ENCODE assay signal across 9 mouse cellular contexts in genomic region chr9:57811793-57812733, GRCm38 (mm10). TPM values are rescaled to one million over a fixed set of nuclear protein-coding genes. Genes with fewer than 3 reads are reported as not detected.
DNase-seq lines count a peak whose midpoint lies in the region; ATAC-seq and TF ChIP-seq lines count a peak whose summit lies in the region.
"Had no signal": no experiment of that assay in that cellular context is flagged by ENCODE, and none has a peak within 500 bp of the region (broad histone marks: within the 10 kb centered on the region; RNA-seq: fewer than 3 reads in every experiment).

No protein-coding gene starts in this region.

- 52% methylated on average over 8 of the region's 8 CpGs for WGBS in kidney, adult 2 months
- 30% methylated on average over 8 of the region's 8 CpGs for WGBS in embryonic facial prominence, embryonic 10.5 days
- 40% methylated on average over 8 of the region's 8 CpGs for WGBS in hindbrain, embryonic 10.5 days
- 31% methylated on average over 8 of the region's 8 CpGs for WGBS in neural tube, embryonic 12.5 days

- no peaks in the 10 kb centered on the region; the same call in 1 of the 2 replicates for H3K36me3 ChIP-seq in kidney, adult 2 months (ENCODE audit: control insufficient read depth, insufficient read depth, low read length)
- H3K36me3 ChIP-seq in embryonic facial prominence, embryonic 10.5 days (replicated peaks): peaks cover 35% of the 10 kb centered on the region
- H3K36me3 ChIP-seq in hindbrain, embryonic 10.5 days: peaks cover 30% of the 10 kb centered on the region
- H3K36me3 ChIP-seq in neural tube, embryonic 12.5 days: no peaks in the 10 kb centered on the region

- DNase-seq in kidney, postnatal 4 days: peak; percentile 31 to 49
- DNase-seq in kidney, adult 2 months: no peak
- peak; percentile 43 for DNase-seq in embryonic facial prominence, embryonic 10.5 days (ENCODE audit: low spot score)
- no peak for DNase-seq in hindbrain, embryonic 10.5 days (ENCODE audit: low spot score)
- no peak for DNase-seq in layer of hippocampus, postnatal 10 days (ENCODE audit: low spot score in 2 of 2)
- DNase-seq: lung, postnatal 14 days had no signal

- no peak for TF ChIP-seq CTCF in kidney, adult 2 months (conservative IDR thresholded peaks at IDR 0.05; ENCODE audit: insufficient read depth, insufficient read length, low read depth, low read length)

- no peak overlapping the region for H3K27ac ChIP-seq in kidney, adult 2 months (ENCODE audit: insufficient read depth, low read depth, low read length)
- peak overlapping the region; percentile 71 for H3K27ac ChIP-seq in embryonic facial prominence, embryonic 10.5 days (replicated peaks)
- H3K27ac ChIP-seq in hindbrain, embryonic 10.5 days: peak overlapping the region; percentile 70
- H3K27ac ChIP-seq in neural tube, embryonic 12.5 days: peak overlapping the region; percentile 13; the same call in 1 of the 2 replicates
- H3K27ac ChIP-seq: embryonic facial prominence, embryonic 15.5 days had no signal

- no peaks in the 10 kb centered on the region for H3K9me3 ChIP-seq in embryonic facial prominence, embryonic 10.5 days
- H3K9me3 ChIP-seq in hindbrain, embryonic 10.5 days: no peaks in the 10 kb centered on the region
- H3K9me3 ChIP-seq in neural tube, embryonic 12.5 days: no peaks in the 10 kb centered on the region
- H3K9me3 ChIP-seq: embryonic facial prominence, embryonic 15.5 days had no signal

- H3K27me3 ChIP-seq in kidney, adult 2 months (replicated peaks; ENCODE audit: control insufficient read depth, insufficient read depth, low read length): no peaks in the 10 kb centered on the region
- H3K27me3 ChIP-seq in embryonic facial prominence, embryonic 10.5 days (replicated peaks; ENCODE audit: low read depth, poor library complexity, severe bottlenecking): no peaks in the 10 kb centered on the region
- H3K27me3 ChIP-seq in hindbrain, embryonic 10.5 days (ENCODE audit: insufficient read depth, poor library complexity, severe bottlenecking): no peaks in the 10 kb centered on the region
- no peaks in the 10 kb centered on the region for H3K27me3 ChIP-seq in neural tube, embryonic 12.5 days (replicated peaks)
- H3K27me3 ChIP-seq: embryonic facial prominence, embryonic 15.5 days had no signal

- ATAC-seq in neural tube, embryonic 12.5 days (ENCODE audit: low FRiP score, low read depth): no peak
- ATAC-seq in CD4-positive, CD25-positive, alpha-beta regulatory T cell, adult 4 months: no peak

- no peak overlapping the region for H3K9ac ChIP-seq in neural tube, embryonic 12.5 days
- H3K9ac ChIP-seq: embryonic facial prominence, embryonic 15.5 days had no signal

- TF ChIP-seq POLR2A in kidney, adult 2 months (IDR thresholded peaks at IDR 0.05; ENCODE audit: low read depth, low read length): no peak

- H3K4me1 ChIP-seq in kidney, adult 2 months (ENCODE audit: control insufficient read depth, insufficient read depth, low read length): peaks cover 16% of the 10 kb centered on the region
- peaks cover 94% of the 10 kb centered on the region for H3K4me1 ChIP-seq in embryonic facial prominence, embryonic 10.5 days
- H3K4me1 ChIP-seq in hindbrain, embryonic 10.5 days (replicated peaks): peaks cover 99% of the 10 kb centered on the region
- H3K4me1 ChIP-seq in neural tube, embryonic 12.5 days: peaks cover 66% of the 10 kb centered on the region

- no peak overlapping the region for H3K4me3 ChIP-seq in kidney, adult 2 months (ENCODE audit: insufficient read depth, low read depth, low read length)
- 0 out of 2 replicates have a peak overlapping the region, but pooled peaks have one; percentile 21 for H3K4me3 ChIP-seq in embryonic facial prominence, embryonic 10.5 days
- H3K4me3 ChIP-seq in hindbrain, embryonic 10.5 days: no peak overlapping the region
- no peak overlapping the region for H3K4me3 ChIP-seq in neural tube, embryonic 12.5 days
- H3K4me3 ChIP-seq: embryonic facial prominence, embryonic 15.5 days had no signal

- H3K4me2 ChIP-seq in neural tube, embryonic 12.5 days (replicated peaks): peak overlapping the region; percentile 8; the same call in 1 of the 2 replicates
- H3K4me2 ChIP-seq: embryonic facial prominence, embryonic 15.5 days had no signal

RNA-seq across cellular contexts. Expression of gene Arid3b, which starts 24.5 kb away (rescaled TPM):
- 4.6 and 5.0 TPM in 2 replicates for polyA plus RNA-seq in kidney, adult 2 months (2012; rRNA removed)
- polyA plus RNA-seq in embryonic facial prominence, embryonic 10.5 days (2016; fragmentation: Nextera tagmentation; extraction: Ambion mirVana): 51.0 and 64.3 TPM in 2 replicates
- 42.7 and 57.7 TPM in 2 replicates for polyA plus RNA-seq in hindbrain, embryonic 10.5 days (2016; fragmentation: Nextera tagmentation; extraction: Ambion mirVana)
- polyA plus RNA-seq in neural tube, embryonic 12.5 days (2016; fragmentation: Nextera tagmentation; extraction: Ambion mirVana): 19.5 and 21.0 TPM in 2 replicates
- 10 to 100 TPM; 25.2 to 35.4 TPM for polyA plus RNA-seq in CD4-positive, CD25-positive, alpha-beta regulatory T cell, adult 4 months (2017; shearing (Covaris generic))
- 10 to 100 TPM; 10.0 to 11.8 TPM for total RNA-seq in layer of hippocampus, postnatal 10 days (2021)

RNA-seq across cellular contexts. Expression of gene Clk3, which starts 46.4 kb away (rescaled TPM):
- 71.1 and 81.0 TPM in 2 replicates for polyA plus RNA-seq in kidney, adult 2 months (2012; rRNA removed)
- polyA plus RNA-seq in embryonic facial prominence, embryonic 10.5 days (2016; fragmentation: Nextera tagmentation; extraction: Ambion mirVana): 93.6 and 94.8 TPM in 2 replicates
- polyA plus RNA-seq in hindbrain, embryonic 10.5 days (2016; fragmentation: Nextera tagmentation; extraction: Ambion mirVana): 90.7 and 105 TPM in 2 replicates
- polyA plus RNA-seq in neural tube, embryonic 12.5 days (2016; fragmentation: Nextera tagmentation; extraction: Ambion mirVana): 80.9 and 84.9 TPM in 2 replicates
- 100 to 1,000 TPM in 1 of 2 experiments, 10 to 100 TPM in 1; 95.0 to 107 TPM for polyA plus RNA-seq in CD4-positive, CD25-positive, alpha-beta regulatory T cell, adult 4 months (2017; shearing (Covaris generic))
- 10 to 100 TPM; 64.3 to 66.9 TPM for total RNA-seq in layer of hippocampus, postnatal 10 days (2021)

Comparison
In these comparisons a context has a peak if more than half of its experiments do, and no peak if none do; other contexts are left out.
1. DNase-seq: peak in kidney, postnatal 4 days (2 of 2) and embryonic facial prominence, embryonic 10.5 days (single experiment); none in kidney, adult 2 months (single experiment), hindbrain, embryonic 10.5 days (single experiment) and layer of hippocampus, postnatal 10 days (0 of 2).